Mouse (Mus musculus) CH12F3 (cell line): Measurements from ENCODE around the gene Flrt1.
"Not testable (repeated sequence)": the region's sequence is repeated elsewhere in the genome, so short reads cannot be mapped to it uniquely, and the experiment has no call there.

ENCODE experiments used
- in situ Hi-C: fragments of 300-500 bp; cut with MboI; formaldehyde crosslinking; loops from 2 replicates; pipeline ENCODE4 v1.14.3; 2020; ENCODE audit warnings: low sequenced_read_pairs

Gene Flrt1

DNA sequence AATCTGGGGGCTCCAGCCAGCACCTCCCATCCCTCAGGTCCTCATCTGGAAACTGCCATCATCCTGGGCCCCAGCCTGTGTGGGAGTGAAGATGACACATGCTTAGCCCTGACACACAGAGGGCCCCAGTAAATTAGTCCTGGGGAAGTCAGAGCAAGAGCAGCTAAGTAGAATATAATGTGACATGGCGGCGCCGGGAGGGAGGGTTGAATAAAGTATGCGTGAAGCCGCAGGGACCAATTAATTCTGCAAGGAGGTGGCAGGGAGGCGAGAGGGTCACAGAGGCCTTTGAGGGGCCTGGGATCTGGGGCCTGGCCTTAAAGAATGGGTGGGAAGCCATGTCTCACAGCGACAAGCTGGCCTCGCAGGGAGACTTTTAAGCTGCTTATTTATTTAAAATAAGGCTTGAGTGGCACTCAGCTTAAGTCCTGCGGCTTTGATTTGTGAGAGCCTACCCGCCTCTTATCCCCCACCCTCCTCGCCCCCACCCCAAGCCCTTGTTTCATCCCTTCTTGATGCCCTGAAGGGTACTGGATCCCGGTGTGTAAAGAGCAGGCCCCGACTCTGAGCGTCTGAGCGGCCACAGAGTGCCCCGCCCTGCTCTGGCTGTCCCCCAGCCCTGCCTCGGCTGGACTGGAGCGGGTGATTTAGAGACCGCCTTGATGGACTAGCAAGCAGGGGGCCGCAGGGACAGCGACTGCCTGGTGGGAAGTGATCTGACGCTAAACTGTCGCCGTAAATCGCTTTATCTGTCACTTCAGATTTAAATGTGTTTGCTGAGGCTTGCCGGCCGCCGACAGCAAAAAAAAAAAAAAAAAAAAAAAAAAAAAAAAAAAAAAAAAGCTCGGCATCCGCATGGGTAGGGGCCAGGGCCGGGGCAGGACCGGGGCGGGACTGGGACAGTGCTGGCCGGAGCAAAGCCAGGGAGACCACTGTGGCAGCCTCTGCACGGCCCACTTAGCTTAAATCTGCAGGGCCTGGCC, 35.5 kb downstream of the Flrt1 start:
- in situ Hi-C loops: no loop called here

DNA sequence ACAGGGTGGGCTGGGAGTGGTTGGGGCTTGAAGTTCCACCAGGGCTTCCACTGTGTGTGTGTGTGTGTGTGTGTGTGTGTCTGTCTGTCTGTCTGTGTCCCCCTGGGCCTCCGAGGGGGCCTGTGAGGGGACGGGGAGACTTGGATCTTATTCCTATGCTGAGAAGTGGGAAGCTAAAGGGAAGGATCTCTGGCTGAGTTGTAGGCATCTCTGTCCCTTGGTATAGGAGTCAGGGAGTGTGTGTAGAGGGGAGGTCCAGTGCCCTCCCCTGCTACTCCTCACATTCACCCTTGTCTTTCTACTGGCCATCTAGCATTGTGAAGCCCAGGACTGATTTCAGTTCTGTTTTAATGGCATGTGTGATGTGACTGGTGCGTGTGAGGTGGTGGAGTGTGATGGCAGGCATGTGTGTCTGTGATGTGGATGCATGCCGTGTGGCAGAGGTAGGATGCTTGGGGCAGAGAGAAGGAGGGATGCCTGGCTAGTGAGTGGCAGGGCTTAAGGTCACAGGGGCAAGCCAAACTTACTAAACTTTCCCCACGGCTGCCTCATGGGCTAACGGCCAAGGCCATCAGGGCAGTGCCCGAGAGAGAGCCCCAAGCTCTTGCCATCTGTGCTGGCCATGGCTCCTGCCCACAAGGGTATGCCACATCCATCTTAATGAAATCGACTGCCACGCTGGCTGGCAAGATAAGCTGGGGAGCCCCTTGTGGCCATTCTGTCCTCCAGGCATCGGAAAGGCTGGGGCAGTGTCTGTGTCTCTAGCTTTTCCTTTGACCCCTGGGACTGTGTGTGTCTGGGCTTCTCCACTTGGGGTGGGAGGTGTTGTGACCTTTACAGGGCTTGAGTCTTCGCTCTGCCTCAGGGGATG, 36.6 kb downstream of the Flrt1 start:
- in situ Hi-C loops: no loop called here

DNA sequence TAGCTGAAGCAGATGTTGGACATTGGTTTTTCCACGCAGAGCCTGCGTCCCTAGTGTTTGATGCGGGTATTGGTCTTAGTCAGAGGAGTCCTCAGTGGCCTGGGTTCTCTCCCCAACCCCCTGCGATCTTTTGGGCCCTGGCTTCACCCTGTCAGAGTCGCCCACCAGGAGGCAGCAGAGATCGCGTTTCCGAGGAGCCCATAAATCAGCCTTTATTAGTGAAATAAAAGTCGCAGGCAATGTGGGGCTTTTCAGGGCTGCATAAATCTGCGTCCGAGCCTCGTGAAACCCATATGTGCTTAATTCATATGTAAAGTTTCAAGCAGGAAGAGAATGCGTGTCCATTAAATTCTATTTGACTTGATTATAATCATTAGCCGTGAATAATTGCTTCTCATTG, 37.4 kb downstream of the Flrt1 start:
- in situ Hi-C loops: no loop called here

DNA sequence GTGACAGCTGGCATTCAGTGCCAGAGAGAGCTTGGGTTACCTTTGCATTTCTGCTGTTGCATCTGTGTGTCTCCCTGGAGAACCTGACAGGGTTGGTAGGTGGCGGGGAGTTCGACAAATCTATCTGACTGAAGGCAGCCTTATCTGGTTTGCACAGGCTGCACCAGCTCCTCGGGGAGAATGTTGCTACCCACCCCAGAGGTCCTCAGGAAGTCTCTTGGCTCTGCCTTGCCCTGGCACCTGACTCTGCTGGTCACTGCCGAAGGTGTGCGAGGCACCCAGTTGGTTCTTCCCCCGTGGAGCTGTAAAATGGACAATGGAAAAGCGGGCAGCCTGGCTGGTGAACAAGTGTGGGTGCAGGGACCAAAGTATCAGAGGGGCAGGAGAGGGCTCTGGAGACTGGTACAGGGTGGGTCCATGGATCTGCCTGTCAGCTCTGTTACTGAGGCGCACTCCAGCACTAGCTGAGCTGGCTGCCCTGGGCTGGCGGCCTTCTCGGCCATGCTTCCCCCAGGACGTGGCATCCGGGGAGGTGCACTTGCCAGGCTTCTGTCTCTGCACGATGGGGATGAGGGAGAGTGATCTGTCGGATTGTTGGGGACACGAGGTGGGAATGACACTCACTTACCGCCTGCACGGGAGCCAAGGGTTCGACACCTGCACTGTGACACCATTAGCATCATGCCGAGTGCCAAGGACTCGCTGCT, 38.0 kb downstream of the Flrt1 start:
- in situ Hi-C loops: no loop called here

GRCm38 (mm10) chr19:7066828-7067342, 38.6 kb downstream of the Flrt1 start:
- in situ Hi-C loops: no loop called here

- in situ Hi-C loops: no loop called here
These were observed 39.3 kb downstream of the Flrt1 start for GRCm38 (mm10) chr19:7066034-7066827.

GRCm38 (mm10) chr19:7064571-7064970, 41.0 kb downstream of the Flrt1 start:
- in situ Hi-C loops: loop anchor here (5.0 kb wide), 1 partner anchor 143 kb away; the partner anchor contains the start of gene Otub1

GRCm38 (mm10) chr19:7062916-7063315, 42.6 kb downstream of the Flrt1 start:
- in situ Hi-C loops: loop anchor here (5.0 kb wide), 1 partner anchor 144 kb away; the partner anchor contains the start of gene Otub1

DNA sequence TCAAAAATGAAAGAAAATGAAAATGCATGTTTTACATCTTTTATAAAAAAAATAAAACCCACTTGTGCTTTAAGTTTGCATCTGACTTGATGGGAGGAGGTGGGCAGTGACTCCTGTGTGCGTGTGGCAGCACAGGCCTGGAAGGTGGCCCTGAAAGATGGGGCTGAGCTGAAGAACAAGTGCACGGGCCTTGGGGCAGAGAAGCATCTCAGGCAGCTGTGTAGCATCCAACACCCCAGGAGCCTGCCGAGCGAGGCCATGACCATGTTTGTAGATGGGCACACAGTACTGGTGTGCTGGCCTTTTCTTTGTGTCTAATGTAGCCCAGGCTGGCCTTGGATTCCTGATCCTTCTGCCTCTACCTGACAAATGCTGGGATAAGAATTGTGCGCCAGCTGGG, 43.4 kb downstream of the Flrt1 start:
- in situ Hi-C loops: loop anchor here (5.0 kb wide), 1 partner anchor 145 kb away; the partner anchor contains the start of gene Otub1

DNA sequence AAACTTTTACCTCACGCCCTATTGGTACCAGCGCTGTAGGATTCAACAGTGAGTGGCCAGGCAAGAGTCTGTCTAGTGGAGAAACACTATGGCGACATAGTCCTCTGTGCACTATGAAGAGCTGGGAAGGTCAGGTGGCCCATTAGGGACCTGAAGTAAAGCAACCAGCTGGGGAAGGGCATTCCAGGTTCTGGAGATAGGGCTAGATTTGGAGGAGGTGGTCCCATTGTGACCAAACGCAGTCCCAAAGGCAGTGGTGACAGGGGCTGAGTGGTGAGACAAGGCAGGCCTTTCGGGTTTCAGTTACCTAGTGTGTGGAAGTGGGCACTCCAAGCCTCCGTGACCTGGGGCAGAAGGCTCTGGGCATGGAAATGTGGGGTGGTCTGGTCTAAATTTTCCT, 47.0 kb downstream of the Flrt1 start:
- in situ Hi-C loops: no loop called here

- in situ Hi-C loops: no loop called here
These were observed 47.8 kb downstream of the Flrt1 start for GRCm38 (mm10) chr19:7057722-7058207.

- in situ Hi-C loops: no loop called here
These were observed 48.3 kb downstream of the Flrt1 start for GRCm38 (mm10) chr19:7057126-7057721.

GRCm38 (mm10) chr19:7056248-7057087, 49.1 kb downstream of the Flrt1 start, which contains the start of gene Macrod1:
Gene Macrod1, plus strand, starts transcription at chr19:7056810.
- in situ Hi-C loops: no loop called here

- in situ Hi-C loops: no loop called here
These were observed 50.4 kb downstream of the Flrt1 start for GRCm38 (mm10) chr19:7055173-7055572.

- in situ Hi-C loops: no loop called here
These were observed 50.8 kb downstream of the Flrt1 start for GRCm38 (mm10) chr19:7054772-7055171.

DNA sequence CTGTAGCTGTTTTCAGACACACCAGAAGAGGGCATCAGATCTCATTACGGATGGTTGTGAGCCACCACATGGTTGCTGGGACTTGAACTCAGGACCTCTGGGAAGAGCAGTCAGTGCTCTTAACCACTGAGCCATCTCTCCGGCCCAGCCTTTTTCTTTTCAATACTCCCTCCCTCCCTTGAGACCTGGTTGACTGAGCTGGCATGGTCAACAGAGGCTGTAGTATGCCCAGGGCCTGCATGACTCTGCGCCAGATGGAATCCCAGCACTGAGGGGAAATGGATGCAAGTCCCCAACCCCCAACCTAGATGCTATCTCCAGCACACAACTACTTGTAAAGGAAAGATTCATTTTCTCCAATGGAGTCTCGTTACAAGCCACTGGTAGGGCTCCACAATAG, 52.1 kb downstream of the Flrt1 start:
- in situ Hi-C loops: not testable (repeated sequence)

DNA sequence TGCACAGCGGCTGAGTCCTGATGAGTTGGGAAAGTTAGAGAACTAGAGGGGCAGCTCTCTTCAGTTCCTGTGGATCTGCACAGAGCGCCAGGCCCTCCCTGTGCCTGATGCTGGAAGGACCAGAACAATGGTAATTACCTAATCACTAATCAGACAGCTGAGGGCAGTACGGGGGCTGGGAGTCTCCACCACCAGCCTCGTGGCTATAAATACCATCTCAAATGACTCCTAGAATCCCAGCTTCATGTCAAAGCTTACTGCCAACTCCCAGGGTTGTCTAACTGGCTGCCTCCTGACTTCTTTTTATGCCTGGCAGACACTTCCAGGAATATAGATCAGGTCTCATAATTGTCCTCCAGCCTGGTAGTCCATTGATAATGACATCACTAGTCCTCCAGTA, 60.8 kb downstream of the Flrt1 start:
- in situ Hi-C loops: no loop called here

DNA sequence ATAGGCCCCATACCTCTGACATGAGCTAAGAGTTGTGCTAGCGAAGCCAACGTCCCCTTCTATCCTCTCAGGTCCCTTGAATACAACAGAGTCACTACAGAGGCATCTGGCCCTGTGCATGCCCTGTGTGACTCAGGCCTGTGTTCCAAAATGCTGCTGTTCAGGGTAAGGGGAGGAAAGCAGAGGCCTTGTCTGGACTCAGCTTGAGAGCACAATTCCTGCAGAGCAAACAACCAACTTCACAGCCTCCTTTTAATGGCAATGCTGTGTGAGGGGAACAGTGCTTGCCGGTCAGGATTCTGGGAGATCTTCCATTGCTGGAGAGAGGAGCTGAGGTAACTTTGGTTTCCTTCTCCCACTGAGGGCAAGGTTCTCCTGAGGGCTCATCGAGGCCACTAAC, 61.2 kb downstream of the Flrt1 start:
- in situ Hi-C loops: no loop called here
